Mouse (Mus musculus) thymus, adult 2 months (tissue): ENCODE results near the gene Agap2.

Experiments used
- CTCF ChIP-seq: fragments of 200-500 bp; IDR thresholded peaks from 2 replicates; pipeline ENCODE4 v1.5.1; 2012; ENCODE audit warnings: mild to moderate bottlenecking, control low read depth, low read length, moderate library complexity, borderline replicate concordance; ENCODE audit not compliant: control insufficient read depth, poor library complexity, insufficient read depth; ENCODE audit errors: extremely low read depth
- POLR2A ChIP-seq: fragments of 200-500 bp; IDR thresholded peaks from 2 replicates; pipeline ENCODE4 v1.6.1; 2012; ENCODE audit warnings: mild to moderate bottlenecking, low read length, control low read depth, moderate library complexity; ENCODE audit not compliant: control insufficient read depth, poor library complexity, insufficient read depth; ENCODE audit errors: extremely low read depth

- TF ChIP-seq CTCF (no peak), POLR2A (no peak)
Observed at GRCm38 (mm10) chr10:127115068-127115467, 40.0 kb downstream of the Agap2 start.
